Mouse (Mus musculus): ENCODE data around the gene Klkb1. TPM values are rescaled to one million over a fixed set of nuclear protein-coding genes. Genes with fewer than 3 reads are reported as not detected.

Gene Klkb1
- polyA plus RNA-seq, 1 experiment from 2014 or later: not detected

DNA sequence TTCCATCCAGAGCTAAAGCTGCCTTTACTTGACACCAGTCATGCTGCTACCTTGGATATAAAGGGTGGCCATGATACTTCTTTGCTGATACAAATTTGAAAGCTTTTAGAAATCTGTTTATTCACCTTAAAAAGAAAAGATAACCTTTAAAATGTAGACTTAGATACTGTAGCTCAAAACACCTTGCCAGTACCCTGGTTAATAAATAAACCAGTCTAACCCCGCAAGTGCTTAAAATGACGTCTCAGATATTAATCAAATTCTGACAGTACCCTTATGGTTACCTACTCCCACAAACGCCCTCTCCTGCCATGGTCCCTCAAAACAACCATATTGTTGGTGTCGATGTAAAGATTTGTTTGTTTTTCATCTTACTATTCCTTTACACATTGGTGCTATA is 29.5 kb upstream of the Klkb1 start:
- H3K9ac ChIP-seq (ENCODE audit: low read length): no peak overlapping the region
- H3K4me1 ChIP-seq (ENCODE audit: control insufficient read depth, insufficient read depth, low read length): no peaks in the 10 kb centered on the region
- no peaks in the 10 kb centered on the region for H3K36me3 ChIP-seq (ENCODE audit: control insufficient read depth, insufficient read depth, low read length)
- H3K27ac ChIP-seq (ENCODE audit: low read depth, low read length): no peak overlapping the region
- ATAC-seq (ENCODE audit: insufficient read depth, low FRiP score, low TSS enrichment): no peak
- H3K9me3 ChIP-seq (ENCODE audit: control insufficient read depth, low read length): no peaks in the 10 kb centered on the region
- 83% methylated on average over 4 of the region's 4 CpGs for WGBS
- no peak overlapping the region for H3K4me2 ChIP-seq (ENCODE audit: low read depth)
- H3K4me3 ChIP-seq (ENCODE audit: low read depth, low read length): no peak overlapping the region
- H3K27me3 ChIP-seq (ENCODE audit: control insufficient read depth, insufficient read depth, low read length): no peaks in the 10 kb centered on the region
- DNase-seq (ENCODE audit: low spot score): no peak

DNA sequence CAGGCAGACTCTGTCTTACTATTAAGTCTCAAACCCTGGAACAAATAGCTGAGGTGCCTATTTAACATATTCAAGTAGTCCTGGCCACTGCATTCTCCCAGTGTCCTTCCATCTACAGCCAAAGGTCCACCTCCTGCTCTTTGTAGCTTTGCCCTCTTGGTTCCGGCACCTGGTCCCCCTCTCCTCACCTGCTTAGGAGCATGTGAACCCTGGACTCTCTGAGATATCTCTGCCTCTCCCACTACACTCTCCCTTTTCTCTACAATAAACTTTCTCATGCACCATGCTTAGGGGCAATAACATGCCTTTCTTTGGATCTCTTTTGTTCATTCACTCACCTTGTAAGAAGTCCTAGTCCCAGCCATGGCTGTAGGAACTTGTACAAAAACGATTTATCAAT is 26.7 kb upstream of the Klkb1 start:
- no peak for DNase-seq (ENCODE audit: low spot score)
- 84% methylated on average over 2 of the region's 2 CpGs for WGBS

DNA sequence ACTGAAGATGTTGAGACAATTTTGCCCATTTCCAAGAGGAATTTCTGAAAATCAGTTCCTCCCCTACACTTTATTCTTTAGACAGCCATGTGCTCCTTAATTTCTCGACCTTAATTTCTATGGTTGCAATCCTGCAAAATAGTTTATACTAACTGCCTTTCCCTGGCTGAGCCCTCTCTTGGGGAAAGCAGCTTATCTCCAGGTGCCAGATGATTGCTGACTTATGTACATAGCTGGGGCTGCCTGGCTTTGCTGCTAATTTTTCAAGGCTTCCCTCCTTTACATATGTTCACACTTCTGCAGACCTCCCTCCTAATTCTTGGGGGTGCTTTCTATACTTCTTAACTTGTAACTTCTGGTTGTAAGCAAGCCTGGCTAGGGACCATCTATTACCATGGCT is 26.3 kb upstream of the Klkb1 start:
- H3K27ac ChIP-seq (ENCODE audit: low read depth, low read length): no peak overlapping the region
- H3K9ac ChIP-seq (ENCODE audit: low read length): no peak overlapping the region
- no peak overlapping the region for H3K4me2 ChIP-seq (ENCODE audit: low read depth)
- 75% methylated on average over 1 of the region's 1 CpGs for WGBS
- no peaks in the 10 kb centered on the region for H3K9me3 ChIP-seq (ENCODE audit: control insufficient read depth, low read length)
- DNase-seq (ENCODE audit: low spot score): no peak
- no peak overlapping the region for H3K4me3 ChIP-seq (ENCODE audit: low read depth, low read length)
- ATAC-seq (ENCODE audit: insufficient read depth, low FRiP score, low TSS enrichment): no peak
- H3K4me1 ChIP-seq (ENCODE audit: control insufficient read depth, insufficient read depth, low read length): no peaks in the 10 kb centered on the region
- H3K27me3 ChIP-seq (ENCODE audit: control insufficient read depth, insufficient read depth, low read length): no peaks in the 10 kb centered on the region
- no peaks in the 10 kb centered on the region for H3K36me3 ChIP-seq (ENCODE audit: control insufficient read depth, insufficient read depth, low read length)

More for the DNA sequence above, 26.7 kb upstream of the Klkb1 start:
- no peaks in the 10 kb centered on the region for H3K36me3 ChIP-seq (ENCODE audit: control insufficient read depth, insufficient read depth, low read length)
- H3K4me3 ChIP-seq (ENCODE audit: low read depth, low read length): no peak overlapping the region
- H3K4me2 ChIP-seq (ENCODE audit: low read depth): no peak overlapping the region
- no peaks in the 10 kb centered on the region for H3K9me3 ChIP-seq (ENCODE audit: control insufficient read depth, low read length)
- H3K9ac ChIP-seq (ENCODE audit: low read length): no peak overlapping the region
- no peaks in the 10 kb centered on the region for H3K4me1 ChIP-seq (ENCODE audit: control insufficient read depth, insufficient read depth, low read length)
- H3K27ac ChIP-seq (ENCODE audit: low read depth, low read length): no peak overlapping the region
- no peaks in the 10 kb centered on the region for H3K27me3 ChIP-seq (ENCODE audit: control insufficient read depth, insufficient read depth, low read length)
- no peak for ATAC-seq (ENCODE audit: insufficient read depth, low FRiP score, low TSS enrichment)

GRCm38 (mm10) chr8:45310967-45311366 is 16.3 kb upstream of the Klkb1 start:
- ATAC-seq (ENCODE audit: insufficient read depth, low FRiP score, low TSS enrichment) (no peak), DNase-seq (ENCODE audit: low spot score) (no peak)
- no peak overlapping the region for H3K9ac ChIP-seq (ENCODE audit: low read length)
- no peaks in the 10 kb centered on the region for H3K36me3 ChIP-seq (ENCODE audit: control insufficient read depth, insufficient read depth, low read length)
- no peak overlapping the region for H3K4me3 ChIP-seq (ENCODE audit: low read depth, low read length)
- H3K4me2 ChIP-seq (ENCODE audit: low read depth): no peak overlapping the region
- WGBS: 94% methylated on average over 4 of the region's 4 CpGs
- no peak overlapping the region for H3K27ac ChIP-seq (ENCODE audit: low read depth, low read length)
- H3K9me3 ChIP-seq (ENCODE audit: control insufficient read depth, low read length): no peaks in the 10 kb centered on the region
- H3K27me3 ChIP-seq (ENCODE audit: control insufficient read depth, insufficient read depth, low read length): no peaks in the 10 kb centered on the region
- no peaks in the 10 kb centered on the region for H3K4me1 ChIP-seq (ENCODE audit: control insufficient read depth, insufficient read depth, low read length)

DNA sequence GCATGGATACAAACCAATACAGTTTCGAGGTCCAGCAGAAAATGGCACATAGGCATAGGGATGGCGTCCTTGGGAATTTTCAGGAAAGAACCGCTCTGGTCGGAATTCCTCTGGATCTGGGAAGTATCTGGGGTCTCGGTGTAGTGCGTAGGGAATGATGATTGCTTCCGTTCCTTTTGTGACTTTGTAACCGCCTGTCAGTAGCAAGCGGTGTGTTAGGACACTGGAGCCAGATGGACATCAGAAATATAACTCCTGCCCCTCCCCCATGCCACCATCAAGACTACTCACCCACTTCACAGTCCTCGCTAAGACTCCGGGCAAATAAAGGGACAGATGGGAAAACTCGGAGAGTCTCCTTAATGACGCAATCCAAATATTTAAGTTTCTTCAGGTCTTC is 13.7 kb upstream of the Klkb1 start, which contains the start of gene Gm45753:
Gene Gm45753, minus strand, starts transcription at position 101 of the 400 bp plus-strand sequence.
- Histone ChIP-seq H3K4me2 (ENCODE audit: low read depth) (no peak within 1 kb of the TSS), H3K4me3 (ENCODE audit: low read depth, low read length) (no peak within 1 kb of the TSS), H3K36me3 (ENCODE audit: control insufficient read depth, insufficient read depth, low read length) (no peaks in the 10 kb centered on the region), H3K4me1 (ENCODE audit: control insufficient read depth, insufficient read depth, low read length) (no peaks in the 10 kb centered on the region), H3K27ac (ENCODE audit: low read depth, low read length) (no peak within 1 kb of the TSS), H3K9ac (ENCODE audit: low read length) (no peak within 1 kb of the TSS), H3K27me3 (ENCODE audit: control insufficient read depth, insufficient read depth, low read length) (no peaks in the 10 kb centered on the region), H3K9me3 (ENCODE audit: control insufficient read depth, low read length) (no peaks in the 10 kb centered on the region)
- no peak for ATAC-seq (ENCODE audit: insufficient read depth, low FRiP score, low TSS enrichment)
- DNase-seq (ENCODE audit: low spot score): no peak
- 91% methylated on average over 13 of the region's 13 CpGs for WGBS

- H3K4me3 ChIP-seq (ENCODE audit: low read depth, low read length): no peak overlapping the region
- H3K9me3 ChIP-seq (ENCODE audit: control insufficient read depth, low read length): no peaks in the 10 kb centered on the region
- H3K27me3 ChIP-seq (ENCODE audit: control insufficient read depth, insufficient read depth, low read length): no peaks in the 10 kb centered on the region
- DNase-seq (ENCODE audit: low spot score) (no peak), ATAC-seq (ENCODE audit: insufficient read depth, low FRiP score, low TSS enrichment) (no peak)
- H3K4me1 ChIP-seq (ENCODE audit: control insufficient read depth, insufficient read depth, low read length): no peaks in the 10 kb centered on the region
- H3K36me3 ChIP-seq (ENCODE audit: control insufficient read depth, insufficient read depth, low read length): no peaks in the 10 kb centered on the region
- no peak overlapping the region for H3K9ac ChIP-seq (ENCODE audit: low read length)
- no peak overlapping the region for H3K4me2 ChIP-seq (ENCODE audit: low read depth)
- 68% methylated on average over 1 of the region's 1 CpGs for WGBS
- no peak overlapping the region for H3K27ac ChIP-seq (ENCODE audit: low read depth, low read length)
These were observed 10.8 kb upstream of the Klkb1 start for GRCm38 (mm10) chr8:45305479-45305878.

- no peak overlapping the region for H3K27ac ChIP-seq (ENCODE audit: low read depth, low read length)
- no peak overlapping the region for H3K9ac ChIP-seq (ENCODE audit: low read length)
- no peaks in the 10 kb centered on the region for H3K27me3 ChIP-seq (ENCODE audit: control insufficient read depth, insufficient read depth, low read length)
- H3K4me1 ChIP-seq (ENCODE audit: control insufficient read depth, insufficient read depth, low read length): no peaks in the 10 kb centered on the region
- H3K9me3 ChIP-seq (ENCODE audit: control insufficient read depth, low read length): no peaks in the 10 kb centered on the region
- DNase-seq (ENCODE audit: low spot score) (no peak), ATAC-seq (ENCODE audit: insufficient read depth, low FRiP score, low TSS enrichment) (no peak)
- H3K4me2 ChIP-seq (ENCODE audit: low read depth): no peak overlapping the region
- 92% methylated on average over 3 of the region's 3 CpGs for WGBS
- no peaks in the 10 kb centered on the region for H3K36me3 ChIP-seq (ENCODE audit: control insufficient read depth, insufficient read depth, low read length)
- no peak overlapping the region for H3K4me3 ChIP-seq (ENCODE audit: low read depth, low read length)
These were observed 9.7 kb upstream of the Klkb1 start for GRCm38 (mm10) chr8:45304354-45304753.

GRCm38 (mm10) chr8:45302390-45302789 is 7.7 kb upstream of the Klkb1 start:
- Histone ChIP-seq H3K9ac (ENCODE audit: low read length) (no peak overlapping the region), H3K9me3 (ENCODE audit: control insufficient read depth, low read length) (no peaks in the 10 kb centered on the region), H3K27ac (ENCODE audit: low read depth, low read length) (no peak overlapping the region), H3K27me3 (ENCODE audit: control insufficient read depth, insufficient read depth, low read length) (no peaks in the 10 kb centered on the region), H3K4me3 (ENCODE audit: low read depth, low read length) (no peak overlapping the region), H3K4me1 (ENCODE audit: control insufficient read depth, insufficient read depth, low read length) (no peaks in the 10 kb centered on the region), H3K4me2 (ENCODE audit: low read depth) (no peak overlapping the region), H3K36me3 (ENCODE audit: control insufficient read depth, insufficient read depth, low read length) (no peaks in the 10 kb centered on the region)
- DNase-seq (ENCODE audit: low spot score) (no peak), ATAC-seq (ENCODE audit: insufficient read depth, low FRiP score, low TSS enrichment) (no peak)
- WGBS: 70% methylated on average over 8 of the region's 8 CpGs

GRCm38 (mm10) chr8:45295276-45295675 is 617 bp upstream of the Klkb1 start:
- no peak for ATAC-seq (ENCODE audit: insufficient read depth, low FRiP score, low TSS enrichment)
- Histone ChIP-seq H3K27ac (ENCODE audit: low read depth, low read length) (no peak overlapping the region), H3K4me3 (ENCODE audit: low read depth, low read length) (no peak overlapping the region), H3K36me3 (ENCODE audit: control insufficient read depth, insufficient read depth, low read length) (no peaks in the 10 kb centered on the region), H3K27me3 (ENCODE audit: control insufficient read depth, insufficient read depth, low read length) (no peaks in the 10 kb centered on the region), H3K9ac (ENCODE audit: low read length) (no peak overlapping the region), H3K4me2 (ENCODE audit: low read depth) (no peak overlapping the region), H3K9me3 (ENCODE audit: control insufficient read depth, low read length) (no peaks in the 10 kb centered on the region), H3K4me1 (ENCODE audit: control insufficient read depth, insufficient read depth, low read length) (no peaks in the 10 kb centered on the region)
- no peak for DNase-seq (ENCODE audit: low spot score)
- 89% methylated on average over 6 of the region's 6 CpGs for WGBS
